Mouse (Mus musculus) heart, postnatal 0 days (tissue): ENCODE data around the gene Plk1.

Experiments used
- CTCF ChIP-seq: IDR thresholded peaks from 2 replicates; pipeline ENCODE4 v1.5.1; 2016; ENCODE audit warnings: antibody characterized with exemption, control low read depth, low read depth
- EP300 ChIP-seq: IDR thresholded peaks from 2 replicates; pipeline ENCODE4 v1.6.1; 2016; ENCODE audit warnings: antibody characterized with exemption, low read depth

- TF ChIP-seq CTCF (no peak), EP300 (no peak)
Observed at GRCm38 (mm10) chr7:122137071-122137470, 22.2 kb upstream of the Plk1 start.
